In the genomic region with DNA sequence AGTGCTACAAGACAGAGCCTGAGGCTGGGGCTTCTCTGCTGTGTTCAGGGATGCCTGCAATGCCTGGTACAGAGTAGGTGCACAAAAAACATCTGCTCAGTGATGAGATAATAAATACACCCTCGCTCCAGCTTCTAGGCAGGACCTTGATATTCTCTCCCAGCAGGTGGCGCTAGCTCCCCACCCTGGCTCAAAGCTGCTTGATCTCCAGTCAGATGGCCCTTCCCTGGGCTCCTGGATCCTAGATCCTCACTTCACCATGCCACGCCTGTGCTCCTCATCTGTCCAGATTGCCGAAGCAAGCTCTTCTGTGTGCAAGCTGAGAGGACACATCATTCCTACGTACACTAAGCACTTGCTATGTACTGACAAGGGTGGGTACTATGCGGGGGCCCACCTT, we compare ENCODE assay signal across 8 mouse cellular contexts. TPM values are rescaled to one million over a fixed set of nuclear protein-coding genes. Genes with fewer than 3 reads are reported as not detected.
DNase-seq lines count a peak whose midpoint lies in the region; ATAC-seq lines count a peak whose summit lies in the region.

No protein-coding gene starts in this region.

- DNase-seq in neural tube, embryonic 10.5 days (ENCODE audit: extremely low spot score, low spot score), result peak; percentile 65
- DNase-seq in c-Kit-positive CD71-negative TER-119-negative erythroid progenitor cells, embryonic 14.5 days (ENCODE audit: low read depth), result peak; percentile 56
- DNase-seq in frontal cortex, postnatal 14 days (ENCODE audit: low spot score in 2 of 2), result peak; percentile 41 to 60
- DNase-seq in kidney, adult 8-10 months, result peak; percentile 38 to 76
- DNase-seq in liver, embryonic 11.5 days (ENCODE audit: low spot score), result peak; percentile 62
- peak; percentile 68 for DNase-seq in retina, postnatal 7 days (ENCODE audit: low read depth, low spot score)
- peak; percentile 65 to 70 for DNase-seq in urinary bladder, postnatal 36 days (ENCODE audit: low spot score in 2 of 2)

- 53% methylated on average over 6 of the region's 6 CpGs for WGBS in neural tube, embryonic 15.5 days
- WGBS in liver, embryonic 11.5 days, result 49% methylated on average over 6 of the region's 6 CpGs

- no peak overlapping the region for H3K27ac ChIP-seq in neural tube, embryonic 15.5 days (replicated peaks)
- H3K27ac ChIP-seq in liver, embryonic 11.5 days (ENCODE audit: low read depth, low read length), result no peak overlapping the region

- no peak for ATAC-seq in neural tube, embryonic 15.5 days (ENCODE audit: low FRiP score)
- ATAC-seq in liver, embryonic 11.5 days (replicated peaks; ENCODE audit: low FRiP score), result no peak

- peaks cover 1% of the 10 kb centered on the region; the same call in 1 of the 2 replicates for H3K4me1 ChIP-seq in neural tube, embryonic 15.5 days
- H3K4me1 ChIP-seq in liver, embryonic 11.5 days (replicated peaks; ENCODE audit: control insufficient read depth, insufficient read depth, low read length), result no peaks in the 10 kb centered on the region

- no peak overlapping the region for H3K4me3 ChIP-seq in neural tube, embryonic 15.5 days (replicated peaks)
- H3K4me3 ChIP-seq in liver, embryonic 11.5 days (ENCODE audit: low read depth, low read length), result no peak overlapping the region

- H3K9ac ChIP-seq in neural tube, embryonic 15.5 days (replicated peaks), result no peak overlapping the region
- H3K9ac ChIP-seq in liver, embryonic 11.5 days (ENCODE audit: low read depth, low read length), result no peak overlapping the region

- H3K4me2 ChIP-seq in neural tube, embryonic 15.5 days, result no peak overlapping the region
- no peak overlapping the region for H3K4me2 ChIP-seq in liver, embryonic 11.5 days

- H3K27me3 ChIP-seq in neural tube, embryonic 15.5 days (replicated peaks), result no peaks in the 10 kb centered on the region
- H3K27me3 ChIP-seq in liver, embryonic 11.5 days (replicated peaks; ENCODE audit: control insufficient read depth, insufficient read depth, low read length), result no peaks in the 10 kb centered on the region

- no peaks in the 10 kb centered on the region for H3K9me3 ChIP-seq in neural tube, embryonic 15.5 days (replicated peaks)
- H3K9me3 ChIP-seq in liver, embryonic 11.5 days (ENCODE audit: control insufficient read depth, low read length), result no peaks in the 10 kb centered on the region

- H3K36me3 ChIP-seq in neural tube, embryonic 15.5 days, result no peaks in the 10 kb centered on the region
- no peaks in the 10 kb centered on the region for H3K36me3 ChIP-seq in liver, embryonic 11.5 days (ENCODE audit: control insufficient read depth, insufficient read depth, low read length)

RNA-seq across cellular contexts. Expression of gene Htra3, which starts 21.5 kb away (rescaled TPM):
- 21.3 and 23.9 TPM in 2 replicates for polyA plus RNA-seq in neural tube, embryonic 15.5 days (2015; fragmentation: Nextera tagmentation; extraction: Ambion mirVana)
- polyA plus RNA-seq in liver, embryonic 11.5 days (2014; fragmentation: Nextera tagmentation; extraction: Ambion mirVana), result 1.7 and 2.3 TPM in 2 replicates

RNA-seq across cellular contexts. Expression of gene Sh3tc1, which starts 38.7 kb away (rescaled TPM):
- polyA plus RNA-seq in neural tube, embryonic 15.5 days (2015; fragmentation: Nextera tagmentation; extraction: Ambion mirVana), result 3.6 and 4.1 TPM in 2 replicates
- polyA plus RNA-seq in liver, embryonic 11.5 days (2014; fragmentation: Nextera tagmentation; extraction: Ambion mirVana), result 4.0 and 4.3 TPM in 2 replicates

RNA-seq across cellular contexts. Expression of gene Ablim2, which starts 56.6 kb away (rescaled TPM):
- 29.5 and 31.8 TPM in 2 replicates for polyA plus RNA-seq in neural tube, embryonic 15.5 days (2015; fragmentation: Nextera tagmentation; extraction: Ambion mirVana)
- 0.18 and 0.29 TPM in 2 replicates for polyA plus RNA-seq in liver, embryonic 11.5 days (2014; fragmentation: Nextera tagmentation; extraction: Ambion mirVana)

Comparison
In these comparisons a context has a peak if more than half of its experiments do, and no peak if none do; other contexts are left out.
1. RNA of gene Ablim2, which starts 56.6 kb away (polyA plus RNA-seq): 29.5 to 31.8 TPM in neural tube, embryonic 15.5 days; 0.18 to 0.29 TPM in liver, embryonic 11.5 days; every median in the first group is over 10 times any median in the second.
2. Peak in every context shown above with its lines, with median percentiles within 50 percentile points of each other: DNase-seq.